Mouse (Mus musculus) retina, embryonic 14.5 days (tissue): ENCODE results near the gene Sorbs2.
A peak's percentile ranks its signal among the peaks of the same experiment; 100 is the strongest.

ENCODE experiments used
- DNase-seq: peaks from one replicate; pipeline ENCODE4 v3.0.0-alpha.2; 2015; ENCODE audit warnings: low spot score

The Sorbs2 gene

GRCm38 (mm10) chr8:45682845-45683383, 175.3 kb downstream of the Sorbs2 start:
- no peak for DNase-seq

GRCm38 (mm10) chr8:45687942-45688695, 180.5 kb downstream of the Sorbs2 start:
- DNase-seq = no peak

- no peak for DNase-seq
Measured at GRCm38 (mm10) chr8:45689611-45690207, 182.1 kb downstream of the Sorbs2 start.

GRCm38 (mm10) chr8:45700100-45700499, 192.5 kb downstream of the Sorbs2 start:
- DNase-seq = no peak

- DNase-seq = peak; percentile 33
Measured at GRCm38 (mm10) chr8:45703700-45704101, 196.1 kb downstream of the Sorbs2 start.

GRCm38 (mm10) chr8:45709098-45709497, 201.5 kb downstream of the Sorbs2 start:
- DNase-seq = no peak

GRCm38 (mm10) chr8:45709734-45710133, 202.1 kb downstream of the Sorbs2 start:
- no peak for DNase-seq

- no peak for DNase-seq
Measured at GRCm38 (mm10) chr8:45712610-45713009, 205.0 kb downstream of the Sorbs2 start.

- peak; percentile 20 for DNase-seq
Measured at GRCm38 (mm10) chr8:45714806-45715205, 207.2 kb downstream of the Sorbs2 start.

GRCm38 (mm10) chr8:45715330-45716027, 207.9 kb downstream of the Sorbs2 start:
- DNase-seq = no peak

- no peak for DNase-seq
Measured at GRCm38 (mm10) chr8:45719776-45720175, 212.2 kb downstream of the Sorbs2 start.

- no peak for DNase-seq
Measured at GRCm38 (mm10) chr8:45724204-45724603, 216.6 kb downstream of the Sorbs2 start.

GRCm38 (mm10) chr8:45725321-45725720, 217.7 kb downstream of the Sorbs2 start:
- no peak for DNase-seq

GRCm38 (mm10) chr8:45729850-45730382, 222.3 kb downstream of the Sorbs2 start:
- no peak for DNase-seq

- no peak for DNase-seq
Measured at GRCm38 (mm10) chr8:45730795-45731194, 223.2 kb downstream of the Sorbs2 start.

GRCm38 (mm10) chr8:45734071-45734470, 226.5 kb downstream of the Sorbs2 start:
- peak; percentile 20 for DNase-seq

GRCm38 (mm10) chr8:45737266-45737665, 229.7 kb downstream of the Sorbs2 start:
- DNase-seq = no peak

GRCm38 (mm10) chr8:45743326-45743725, 235.7 kb downstream of the Sorbs2 start:
- no peak for DNase-seq

- DNase-seq = no peak
Measured at GRCm38 (mm10) chr8:45743739-45744138, 236.2 kb downstream of the Sorbs2 start.

- DNase-seq = peak; percentile 42
Measured at GRCm38 (mm10) chr8:45751512-45752502, 244.2 kb downstream of the Sorbs2 start.

GRCm38 (mm10) chr8:45755482-45755881, 247.9 kb downstream of the Sorbs2 start:
- no peak for DNase-seq
